Mouse (Mus musculus) lung, postnatal 0 days (tissue): ENCODE measurements at regions not wholly inside any gene's neighbourhood (a gene's known extent, or its start where the extent isn't known, plus 50 kb on each side); places are given as distances from the start of the nearest gene placed in this dataset.

Experiments
- CTCF ChIP-seq: IDR thresholded peaks from 2 replicates; pipeline ENCODE4 v1.5.1; 2016; ENCODE audit warnings: antibody characterized with exemption, mild to moderate bottlenecking
- EP300 ChIP-seq: IDR thresholded peaks from 2 replicates; pipeline ENCODE4 v1.6.1; 2016; ENCODE audit warnings: antibody characterized with exemption, mild to moderate bottlenecking, control low read depth

DNA sequence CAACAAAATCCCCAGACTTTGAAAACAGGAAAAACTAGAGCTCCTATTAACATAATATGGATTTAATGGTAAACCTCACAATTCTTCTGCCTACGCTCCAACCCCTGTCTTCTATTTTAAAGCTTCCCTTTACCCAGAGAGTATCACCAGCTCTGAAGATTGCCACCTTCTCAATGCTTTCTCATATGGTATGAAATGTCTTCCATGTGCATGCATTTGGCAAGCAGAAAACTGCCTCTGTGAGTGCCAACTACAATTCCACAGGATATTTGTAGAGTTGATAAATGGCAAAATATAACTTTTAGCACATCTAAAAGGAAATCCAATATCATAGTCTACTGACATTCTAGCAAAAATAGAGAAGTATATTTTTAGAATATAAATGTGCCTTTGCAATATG, 332.2 kb upstream of the Nrxn1 start:
- TF ChIP-seq CTCF (no peak), EP300 (no peak)
